Mouse (Mus musculus): Measurements from ENCODE around the gene Slc36a3. TPM values are rescaled to one million over a fixed set of nuclear protein-coding genes. Genes with fewer than 3 reads are reported as not detected.
A peak's percentile ranks its signal among the peaks of the same experiment; 100 is the strongest.

Slc36a3 gene
- 1.0 and 1.8 TPM in 2 replicates for total RNA-seq (2017)

DNA sequence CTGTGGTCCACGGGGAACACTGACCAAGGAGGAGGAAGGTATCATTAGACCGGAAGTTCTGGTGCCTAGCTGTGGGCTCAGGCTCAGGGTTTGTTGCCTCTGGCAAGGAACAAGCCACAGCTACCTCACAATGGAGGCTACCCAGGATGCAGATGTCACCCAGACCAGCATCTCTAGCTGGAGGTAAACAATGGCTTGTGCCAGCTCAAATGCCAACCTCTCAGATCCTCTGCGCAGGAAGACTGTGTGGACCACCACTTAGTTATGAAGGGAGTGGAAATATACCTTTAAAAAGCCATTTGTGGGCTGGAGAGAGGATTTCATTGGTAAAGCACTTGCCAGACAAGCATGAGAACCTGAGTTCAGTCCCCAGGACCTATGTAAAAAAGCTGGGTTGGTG lies at the start of gene Slc36a3:
TSS of gene Slc36a3 (minus strand) at position 101 of the 400 bp plus-strand sequence.
- no peak for ATAC-seq (ENCODE audit: extremely low read depth, insufficient number of reproducible peaks, low FRiP score, poor library complexity, severe bottlenecking)

DNA sequence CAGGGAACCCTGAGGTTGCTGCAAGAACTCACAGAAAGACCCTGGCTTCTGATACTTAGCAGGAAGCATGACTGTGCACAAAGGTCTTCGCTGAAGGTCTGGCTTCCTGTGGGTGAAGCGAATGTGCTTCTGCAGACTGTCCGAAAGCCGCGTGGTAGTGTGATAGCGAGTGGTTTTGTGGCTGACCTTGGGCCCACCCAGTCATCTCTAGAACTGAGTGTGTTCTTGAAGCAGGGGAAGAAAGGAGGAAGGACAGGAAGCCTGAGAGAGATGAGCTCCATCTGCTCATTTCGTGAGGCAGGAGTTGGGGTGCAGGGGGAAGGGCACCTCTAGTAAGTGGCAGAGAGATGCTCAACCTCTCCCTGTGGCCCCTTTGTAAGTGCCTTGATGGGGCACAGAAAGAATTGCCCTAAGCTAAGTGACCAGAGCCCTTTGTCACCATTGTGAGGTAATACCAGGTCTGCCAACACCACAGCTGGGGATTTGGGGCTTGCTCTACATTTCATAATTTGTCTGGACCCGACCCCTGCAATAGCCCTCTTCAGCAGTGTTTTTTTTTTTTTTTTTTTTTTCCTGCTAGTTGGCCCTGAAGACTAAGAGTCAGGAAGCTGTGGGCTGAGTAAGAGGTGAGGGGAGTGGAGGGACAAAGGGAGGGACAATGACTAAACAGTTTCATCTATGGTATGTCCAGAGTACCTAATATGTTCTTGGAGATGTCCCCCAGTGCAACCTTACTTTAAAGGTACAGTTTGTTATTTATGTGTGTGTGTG lies 46.4 kb upstream of the Slc36a3 start:
- no peak for ATAC-seq (ENCODE audit: extremely low read depth, insufficient number of reproducible peaks, low FRiP score, poor library complexity, severe bottlenecking)

DNA sequence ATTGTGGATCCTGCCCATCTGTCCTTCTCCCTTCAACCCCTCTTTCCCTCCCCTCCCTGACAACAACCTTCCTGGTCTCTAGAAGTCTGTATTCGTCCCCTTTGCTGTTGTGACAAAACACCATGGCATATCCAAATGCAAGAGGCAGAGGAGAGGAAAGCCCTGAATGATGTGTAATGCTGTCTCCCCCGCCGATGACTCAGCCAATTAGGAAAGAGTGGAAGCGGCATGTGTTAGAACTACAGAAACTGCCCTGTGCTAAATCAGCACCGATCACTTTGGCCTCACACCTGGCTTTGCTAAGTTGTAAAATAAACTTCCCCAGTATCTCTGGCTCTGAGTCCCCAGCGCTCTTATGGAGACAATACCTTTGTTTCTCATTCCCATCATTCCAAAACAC lies 45.6 kb upstream of the Slc36a3 start:
- no peak for ATAC-seq (ENCODE audit: extremely low read depth, insufficient number of reproducible peaks, low FRiP score, poor library complexity, severe bottlenecking)

DNA sequence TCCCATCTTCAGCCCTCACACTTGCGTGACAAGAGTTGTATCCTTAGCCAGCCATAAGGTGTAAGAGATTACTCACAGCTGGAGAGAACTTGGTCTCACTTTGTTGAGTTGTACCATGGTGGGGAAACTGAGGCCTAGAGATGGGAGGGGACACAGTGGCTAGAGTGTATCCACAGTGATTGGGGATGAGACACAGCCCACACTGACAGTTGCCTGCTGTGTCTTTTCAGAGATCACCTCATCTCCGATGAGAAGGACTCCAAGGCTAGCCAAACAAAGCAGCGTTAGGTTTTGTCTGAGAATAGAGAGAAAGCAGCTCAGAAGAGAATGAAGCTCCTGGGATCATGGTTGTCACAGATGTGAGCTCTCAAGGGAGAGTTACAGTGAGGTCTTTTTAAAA lies 38.7 kb upstream of the Slc36a3 start:
- no peak for ATAC-seq (ENCODE audit: extremely low read depth, insufficient number of reproducible peaks, low FRiP score, poor library complexity, severe bottlenecking)

DNA sequence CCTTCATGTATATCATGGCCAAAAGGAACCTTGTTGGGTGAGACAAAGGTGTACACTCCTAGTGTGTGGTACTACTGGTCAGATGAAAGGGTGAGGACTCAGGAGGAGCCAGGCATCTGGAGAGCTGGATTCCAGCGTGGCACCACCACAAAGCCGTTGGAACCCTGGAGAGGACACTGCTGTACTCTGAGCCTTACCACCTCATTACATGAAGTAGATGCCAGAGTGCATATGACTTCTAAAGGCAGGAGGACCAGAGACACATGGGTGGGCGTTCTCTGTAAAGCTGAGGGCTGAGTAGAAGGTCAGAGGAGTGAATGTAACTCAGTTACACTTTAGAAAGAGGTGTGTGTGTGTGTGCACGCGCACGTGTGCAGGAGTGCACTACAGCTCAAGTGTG lies 36.3 kb upstream of the Slc36a3 start:
- no peak for ATAC-seq (ENCODE audit: extremely low read depth, insufficient number of reproducible peaks, low FRiP score, poor library complexity, severe bottlenecking)

DNA sequence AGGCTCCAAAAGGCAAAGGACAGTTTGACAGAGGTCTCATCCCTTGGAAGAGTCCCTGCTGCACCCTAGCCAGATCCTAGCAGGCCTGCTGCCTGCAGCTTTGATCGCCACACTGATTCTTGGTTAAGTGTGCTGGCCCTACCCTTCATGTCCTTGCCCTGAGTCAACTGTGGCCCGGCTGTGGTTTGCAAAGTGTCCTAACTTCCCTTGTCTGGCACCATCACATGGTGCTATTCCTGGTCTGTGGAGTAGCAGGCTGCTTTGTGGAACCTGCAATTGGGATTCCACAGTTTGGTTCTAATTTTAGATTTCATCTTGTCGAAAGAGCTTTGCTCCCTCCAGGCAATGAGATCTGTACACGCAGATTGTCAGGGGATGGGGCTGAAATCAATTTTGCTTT lies 35.8 kb upstream of the Slc36a3 start:
- no peak for ATAC-seq (ENCODE audit: extremely low read depth, insufficient number of reproducible peaks, low FRiP score, poor library complexity, severe bottlenecking)

DNA sequence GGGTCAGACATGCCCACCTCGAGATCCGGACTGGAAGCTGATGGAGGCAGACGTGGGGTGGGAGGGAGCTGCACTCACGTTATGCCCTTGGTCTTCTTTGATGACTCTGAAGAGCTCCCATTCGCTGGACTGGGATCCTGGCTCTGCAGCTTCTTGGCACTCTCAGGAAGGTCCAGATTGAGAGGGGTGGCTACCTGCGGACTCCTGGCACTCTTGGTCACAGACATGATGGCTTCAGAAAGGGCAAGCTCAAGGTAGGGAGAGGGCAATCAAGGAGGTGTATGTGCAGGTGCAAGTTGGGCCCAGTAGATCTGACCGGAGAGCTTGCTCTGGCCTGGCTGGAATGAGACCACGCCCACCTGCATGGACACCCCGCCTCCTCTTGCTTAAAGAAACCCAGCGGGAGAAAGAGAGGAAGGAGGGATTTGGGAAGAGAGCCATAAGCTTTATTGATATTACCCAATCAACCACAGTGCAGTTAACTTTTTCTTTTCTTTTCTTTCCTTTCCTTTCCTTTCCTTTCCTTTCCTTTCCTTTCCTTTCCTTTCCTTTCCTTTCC lies 33.3 kb upstream of the Slc36a3 start, which contains the start of gene Slc36a2:
TSS of gene Slc36a2 (minus strand) at position 345 of the 559 bp plus-strand sequence.
- no peak for ATAC-seq (ENCODE audit: extremely low read depth, insufficient number of reproducible peaks, low FRiP score, poor library complexity, severe bottlenecking)

DNA sequence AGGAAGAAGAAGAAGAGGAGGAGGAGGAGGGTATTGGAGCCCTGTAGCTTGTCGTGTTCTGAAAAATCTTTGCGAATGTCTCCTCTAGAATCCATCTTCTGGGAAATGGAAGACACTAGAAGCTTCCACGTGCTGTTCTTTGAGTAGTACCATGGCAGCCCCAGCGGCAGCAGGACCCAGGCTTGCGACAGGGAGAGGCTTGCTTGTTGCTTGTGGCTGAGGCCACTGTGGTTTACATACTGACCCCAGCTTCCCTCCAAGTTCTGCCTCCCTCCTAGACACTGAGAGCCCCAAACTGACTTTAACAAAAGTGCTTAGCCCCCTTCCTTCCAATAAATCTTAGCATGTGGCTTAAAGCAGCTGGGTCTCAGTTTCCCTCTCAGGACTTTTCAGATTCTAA lies 32.7 kb upstream of the Slc36a3 start:
- ATAC-seq (ENCODE audit: extremely low read depth, insufficient number of reproducible peaks, low FRiP score, poor library complexity, severe bottlenecking), result no peak

DNA sequence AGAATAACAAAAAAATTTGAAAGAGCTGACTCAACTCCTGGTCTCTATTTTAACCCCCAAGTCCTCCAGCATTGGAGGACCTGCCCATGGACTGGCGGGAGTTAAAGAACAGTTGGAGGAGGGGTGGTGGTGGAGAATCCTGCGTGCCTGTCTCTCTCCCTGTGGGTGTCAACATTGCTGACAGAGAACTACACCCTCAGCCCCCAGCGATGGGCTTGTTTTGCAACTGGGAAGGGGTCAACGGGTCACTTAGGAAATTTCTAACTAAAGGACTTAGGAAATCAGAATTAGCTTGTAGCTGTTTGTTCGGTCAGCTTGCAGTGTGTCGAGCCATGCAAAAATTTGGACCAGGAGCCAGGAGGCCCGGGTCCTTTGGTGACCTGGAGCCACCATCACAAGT lies 31.6 kb upstream of the Slc36a3 start:
- ATAC-seq (ENCODE audit: extremely low read depth, insufficient number of reproducible peaks, low FRiP score, poor library complexity, severe bottlenecking), result no peak

DNA sequence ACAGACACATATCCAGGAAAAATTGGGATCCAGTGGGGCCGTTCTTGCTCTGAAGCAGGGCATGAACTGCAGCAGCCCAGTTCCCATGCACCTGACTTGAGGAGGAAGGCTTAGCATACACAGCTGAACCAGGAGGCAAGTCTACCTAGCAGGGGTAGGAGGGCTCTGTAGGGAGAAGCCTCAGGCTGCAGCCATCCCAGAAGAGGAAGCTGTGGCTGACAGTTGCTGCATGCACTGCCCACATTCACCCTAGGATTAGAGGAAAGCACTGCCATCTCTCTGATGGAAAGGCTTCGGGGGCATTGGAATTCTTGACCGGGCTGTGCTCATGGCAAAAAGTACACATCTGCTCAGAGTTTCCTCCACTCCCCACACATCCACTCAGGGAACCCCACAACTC lies 28.3 kb upstream of the Slc36a3 start:
- no peak for ATAC-seq (ENCODE audit: extremely low read depth, insufficient number of reproducible peaks, low FRiP score, poor library complexity, severe bottlenecking)

DNA sequence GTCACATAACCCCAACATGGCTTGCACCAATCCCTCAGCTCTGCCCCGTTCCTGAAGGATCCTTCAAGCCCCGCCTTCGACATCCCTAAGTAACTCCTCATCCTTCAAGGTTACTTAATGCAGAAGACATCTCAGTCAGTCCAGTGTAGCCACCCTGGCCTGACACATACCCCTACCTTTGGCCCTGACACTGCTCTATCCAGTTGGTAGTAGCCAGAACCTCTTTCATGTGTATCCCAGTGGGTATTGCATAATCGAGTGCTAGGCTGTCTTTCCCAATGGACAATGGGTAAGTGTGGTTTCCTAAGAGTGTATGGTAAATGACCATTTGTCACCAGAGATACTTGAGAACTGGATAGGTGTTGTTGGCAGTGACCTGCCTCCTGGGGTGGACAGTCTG lies 27.3 kb upstream of the Slc36a3 start:
- ATAC-seq (ENCODE audit: extremely low read depth, insufficient number of reproducible peaks, low FRiP score, poor library complexity, severe bottlenecking), result no peak

DNA sequence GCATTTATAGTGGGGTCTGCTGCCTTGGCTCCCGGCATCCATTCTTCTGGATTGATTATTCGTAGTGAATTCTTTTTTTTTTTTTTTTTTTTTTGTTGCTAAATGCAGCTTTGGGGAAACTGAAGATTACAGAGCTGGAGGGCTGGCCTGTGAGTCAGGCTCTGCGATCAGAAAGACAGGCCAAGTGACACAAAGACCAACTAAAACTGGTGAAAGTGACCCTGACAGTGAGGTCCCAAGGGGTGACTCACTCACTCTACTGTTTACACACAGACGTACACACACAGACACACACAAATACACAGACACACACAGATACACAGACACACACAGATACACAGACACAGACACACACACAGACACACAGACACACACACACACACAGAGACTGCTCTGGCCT lies 19.0 kb upstream of the Slc36a3 start:
- ATAC-seq (ENCODE audit: extremely low read depth, insufficient number of reproducible peaks, low FRiP score, poor library complexity, severe bottlenecking), result no peak

DNA sequence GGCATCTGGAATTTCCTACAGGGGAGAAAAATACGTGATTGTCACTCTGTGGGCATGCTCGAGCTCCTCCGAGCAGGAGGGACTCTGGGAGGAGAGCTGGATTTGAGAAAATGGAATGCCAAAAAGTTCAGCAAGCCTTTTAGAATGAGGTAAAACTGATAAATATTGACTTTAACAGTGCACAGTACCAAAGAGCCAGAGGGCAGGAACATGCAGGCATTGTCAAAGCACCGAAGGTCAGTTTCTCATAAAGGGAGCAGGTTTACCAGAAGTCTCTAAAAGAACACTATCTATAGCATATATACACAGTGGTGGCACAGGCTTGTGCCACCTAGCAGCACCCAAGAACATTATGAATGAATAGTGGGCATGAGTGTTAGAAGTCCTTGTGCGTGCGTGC lies 17.4 kb upstream of the Slc36a3 start:
- no peak for ATAC-seq (ENCODE audit: extremely low read depth, insufficient number of reproducible peaks, low FRiP score, poor library complexity, severe bottlenecking)

DNA sequence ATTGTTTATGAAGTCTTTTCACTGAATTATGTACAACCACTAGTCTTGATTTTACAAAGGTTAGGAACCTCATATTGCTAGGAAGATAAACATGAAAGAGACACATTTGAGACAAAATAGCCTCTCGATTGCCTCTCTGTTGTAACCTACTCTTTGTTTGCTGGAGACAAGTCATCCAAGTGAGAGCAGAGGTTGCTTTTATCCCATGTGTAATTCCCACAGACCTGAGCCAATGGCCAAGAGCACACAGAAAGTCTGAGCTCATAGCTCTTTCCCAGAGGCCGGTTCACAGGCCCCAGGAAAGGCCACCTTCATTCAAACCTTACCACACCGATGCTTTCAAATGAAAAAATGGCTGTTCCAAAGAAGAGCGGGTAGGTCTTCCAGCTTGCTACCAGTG lies 17.0 kb upstream of the Slc36a3 start:
- no peak for ATAC-seq (ENCODE audit: extremely low read depth, insufficient number of reproducible peaks, low FRiP score, poor library complexity, severe bottlenecking)

DNA sequence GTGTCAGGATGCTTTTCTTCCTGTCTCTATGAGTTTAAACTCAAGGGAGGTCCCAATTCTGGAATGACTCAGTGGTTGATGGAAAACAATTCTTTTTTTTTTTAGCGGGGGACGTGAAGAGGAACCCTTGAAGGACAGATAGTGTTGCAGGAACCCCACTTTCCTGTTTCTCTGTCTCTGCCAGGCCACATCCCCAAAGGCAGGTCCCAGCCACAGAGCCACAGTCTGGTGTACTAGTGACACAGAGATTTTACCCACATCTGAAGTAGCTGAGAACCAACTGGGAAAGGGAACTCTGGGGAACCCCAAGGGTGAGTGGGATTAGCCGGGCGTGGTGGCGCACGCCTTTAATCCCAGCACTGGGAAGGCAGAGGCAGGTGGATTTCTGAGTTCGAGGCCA lies 14.2 kb upstream of the Slc36a3 start:
- no peak for ATAC-seq (ENCODE audit: extremely low read depth, insufficient number of reproducible peaks, low FRiP score, poor library complexity, severe bottlenecking)

DNA sequence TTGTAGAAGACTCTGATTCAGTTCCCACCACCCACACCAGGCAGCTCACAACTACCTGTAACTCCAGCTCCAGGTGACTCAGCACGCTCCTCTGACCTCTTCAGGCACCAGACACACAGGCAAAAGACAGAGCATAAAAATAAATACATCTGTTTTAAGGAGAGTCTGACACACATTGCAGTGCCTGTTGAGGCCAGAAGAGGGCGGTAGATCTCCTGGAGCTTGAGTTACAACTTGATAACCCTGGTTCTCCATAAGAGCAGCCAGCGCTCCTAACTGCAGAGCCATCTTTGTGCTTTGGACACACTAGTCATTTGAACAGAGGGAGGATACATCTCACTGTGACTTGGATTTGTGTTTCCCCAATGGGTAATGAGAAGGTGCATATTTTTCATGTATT lies 13.2 kb upstream of the Slc36a3 start:
- ATAC-seq (ENCODE audit: extremely low read depth, insufficient number of reproducible peaks, low FRiP score, poor library complexity, severe bottlenecking), result peak; percentile 64

DNA sequence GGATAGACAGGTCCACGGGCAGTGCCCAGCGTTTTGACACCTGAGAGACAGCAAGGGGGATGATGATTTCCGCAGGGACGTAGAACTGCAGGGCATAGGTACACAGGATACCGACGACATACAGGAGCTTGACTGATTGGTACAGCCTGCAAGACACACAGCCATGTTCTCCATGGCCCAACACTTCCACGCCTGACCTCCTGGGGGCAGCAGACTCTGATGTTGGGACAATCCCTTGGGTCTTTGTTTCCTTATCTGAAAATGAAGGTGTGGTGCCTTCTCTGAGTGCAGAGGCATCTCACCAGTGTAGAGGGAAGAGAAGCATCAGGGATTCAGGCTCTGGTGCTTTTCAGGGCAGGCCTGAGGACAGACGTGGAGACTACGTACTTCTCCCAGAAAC lies 11.2 kb upstream of the Slc36a3 start:
- peak; percentile 29; the same call in 1 of the 2 replicates for ATAC-seq (ENCODE audit: extremely low read depth, insufficient number of reproducible peaks, low FRiP score, poor library complexity, severe bottlenecking)

DNA sequence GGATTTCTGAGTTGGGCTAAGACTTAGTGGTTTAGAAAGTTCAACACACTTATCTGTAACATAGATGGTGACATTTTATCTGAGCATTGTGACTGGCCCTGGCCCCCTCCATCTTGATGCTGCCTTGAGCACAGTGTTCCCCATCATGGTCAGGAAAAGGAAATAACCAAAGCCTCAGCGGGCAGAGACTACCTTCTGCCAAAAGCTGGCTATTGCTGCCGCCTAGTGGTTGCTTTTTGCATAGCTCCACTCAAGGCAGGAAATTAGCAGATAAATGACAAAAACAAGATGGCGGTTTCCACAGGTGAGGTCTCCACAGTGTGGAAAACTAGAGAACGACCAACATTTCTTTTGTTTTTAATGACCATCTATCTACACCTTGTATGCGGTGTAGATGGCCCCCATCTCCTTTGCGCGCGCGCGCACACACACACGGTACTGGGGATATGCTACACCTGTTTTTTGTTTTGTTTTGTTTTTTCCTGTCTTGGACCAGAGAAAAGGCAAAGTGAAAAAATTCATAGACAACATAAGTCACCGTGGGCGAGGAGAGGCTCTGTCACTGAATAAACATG lies 7.4 kb upstream of the Slc36a3 start:
- peak; percentile 52 for ATAC-seq (ENCODE audit: extremely low read depth, insufficient number of reproducible peaks, low FRiP score, poor library complexity, severe bottlenecking)

DNA sequence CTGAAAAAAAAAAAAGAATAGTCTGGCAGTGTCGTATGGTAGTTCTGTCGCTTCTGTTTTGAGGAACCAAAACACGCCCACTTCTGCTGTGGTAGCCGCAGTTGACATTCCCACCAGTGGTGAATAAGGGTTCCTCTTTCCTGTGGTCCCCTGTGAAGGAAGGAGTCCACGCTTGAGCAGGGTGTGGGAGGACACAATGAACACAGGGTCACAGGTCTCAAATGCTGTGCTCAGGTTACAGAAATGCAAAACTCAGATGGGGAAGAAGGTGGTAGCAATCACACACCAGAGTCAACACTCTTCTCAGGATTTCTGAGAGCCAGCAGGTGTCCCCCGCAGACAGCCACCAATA lies 3.5 kb upstream of the Slc36a3 start:
- peak; percentile 92 for ATAC-seq (ENCODE audit: extremely low read depth, insufficient number of reproducible peaks, low FRiP score, poor library complexity, severe bottlenecking)

DNA sequence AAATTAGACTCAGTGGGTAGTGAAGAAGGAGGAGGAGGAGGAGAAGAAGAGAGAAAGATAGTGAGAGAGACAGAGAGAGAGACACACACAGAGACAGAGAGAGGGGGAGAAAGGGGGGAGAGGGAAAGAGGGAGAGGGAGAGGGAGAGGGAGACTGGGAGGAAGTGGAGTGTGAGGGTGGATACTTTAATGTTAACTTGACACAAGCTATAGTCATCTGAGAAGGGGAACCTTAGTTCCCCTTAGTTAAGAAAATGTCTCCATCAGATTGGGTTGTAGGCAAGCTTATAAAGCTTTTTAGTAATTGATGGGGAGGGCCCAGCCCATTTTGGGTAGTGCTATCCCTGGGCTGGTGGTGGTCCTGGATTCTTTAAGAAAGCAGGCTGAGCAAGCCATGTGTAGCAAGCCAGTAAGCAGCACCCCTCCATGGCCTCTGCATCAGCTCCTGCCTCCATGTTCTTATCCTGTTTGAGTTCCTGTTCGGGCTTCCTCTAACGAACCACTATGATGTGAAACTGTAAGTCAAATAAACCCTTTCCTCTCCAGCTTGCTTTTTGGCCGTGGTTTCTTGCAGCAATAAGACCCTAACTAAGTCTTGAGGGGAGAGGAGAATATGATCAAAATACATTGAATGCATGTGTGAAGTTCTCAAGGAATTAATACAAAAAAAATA lies 3.0 kb upstream of the Slc36a3 start:
- ATAC-seq (ENCODE audit: extremely low read depth, insufficient number of reproducible peaks, low FRiP score, poor library complexity, severe bottlenecking), result no peak
